Mouse (Mus musculus) right cerebral cortex, adult 18-20 months (tissue): Measurements from ENCODE around the gene Clec3a.

Experiments used
- DNase-seq: peaks from one replicate; pipeline ENCODE4 v3.0.0; 2022; ENCODE audit warnings: mixed read lengths

Clec3a gene

DNA sequence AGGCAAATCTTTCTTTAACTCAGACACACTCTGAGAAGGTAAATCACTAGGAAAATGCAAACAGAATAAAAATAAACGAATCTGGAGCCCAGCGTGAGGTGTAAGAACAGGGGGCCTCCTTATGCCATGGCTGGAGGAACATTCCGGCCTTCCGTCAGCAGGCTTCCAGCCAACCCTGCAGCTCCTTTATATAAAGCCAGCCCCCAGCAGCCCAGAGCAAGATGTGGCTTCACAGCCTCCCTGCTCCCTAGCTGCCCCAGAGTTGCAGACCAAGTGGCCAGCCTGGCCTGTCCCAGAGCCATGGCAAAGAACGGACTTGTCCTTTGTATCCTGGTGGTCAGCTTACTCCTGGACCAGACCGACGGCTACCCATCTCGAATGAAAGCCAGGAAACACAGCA, at the start of gene Clec3a:
Gene Clec3a (plus strand): TSS at position 301 of the 400 bp plus-strand sequence.
- no peak for DNase-seq

DNA sequence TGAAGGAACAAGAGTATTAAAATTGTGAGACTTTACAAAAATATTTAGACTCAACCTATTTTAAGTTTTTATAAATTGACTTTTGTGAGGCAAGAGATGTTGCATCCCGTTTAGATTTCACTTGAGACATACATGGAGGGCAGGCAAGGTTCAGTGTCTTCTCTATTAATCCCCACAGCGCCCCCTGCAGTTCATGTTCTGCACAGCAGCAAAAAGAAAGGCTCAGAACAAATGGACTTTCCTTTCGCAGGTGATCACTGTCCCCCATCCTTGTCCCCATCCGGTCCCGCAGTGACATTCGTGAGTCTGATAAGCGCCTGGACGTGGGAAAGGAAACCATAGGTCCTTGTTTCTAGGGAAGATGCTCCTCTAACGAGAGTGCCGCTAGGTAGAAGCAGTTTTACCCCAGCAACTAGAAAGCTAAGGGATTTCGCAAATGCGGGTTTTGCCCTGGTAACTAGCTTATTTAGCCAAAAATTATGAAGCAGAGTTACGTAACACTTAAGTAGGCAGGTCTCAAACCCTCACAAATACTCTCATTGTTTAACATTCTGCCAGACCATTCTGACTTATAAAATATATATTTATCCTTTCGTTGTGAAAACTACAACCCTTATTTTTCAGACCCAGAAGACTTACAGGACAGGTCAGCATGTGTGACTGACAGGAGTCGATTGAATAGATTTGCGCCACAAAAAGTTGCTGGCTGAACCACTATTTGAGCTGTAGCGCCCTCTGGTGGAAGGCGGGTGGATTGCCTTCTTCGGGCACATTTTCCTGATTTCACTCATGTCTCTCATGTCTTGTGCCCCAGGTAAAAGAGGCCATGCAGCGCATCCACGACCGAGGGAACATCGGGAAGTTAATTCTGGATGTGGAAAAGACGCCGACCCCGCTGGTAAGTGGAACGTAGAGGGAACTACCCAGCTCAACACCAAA, 48.6 kb upstream of the Clec3a start:
- DNase-seq = peak; percentile 71

DNA sequence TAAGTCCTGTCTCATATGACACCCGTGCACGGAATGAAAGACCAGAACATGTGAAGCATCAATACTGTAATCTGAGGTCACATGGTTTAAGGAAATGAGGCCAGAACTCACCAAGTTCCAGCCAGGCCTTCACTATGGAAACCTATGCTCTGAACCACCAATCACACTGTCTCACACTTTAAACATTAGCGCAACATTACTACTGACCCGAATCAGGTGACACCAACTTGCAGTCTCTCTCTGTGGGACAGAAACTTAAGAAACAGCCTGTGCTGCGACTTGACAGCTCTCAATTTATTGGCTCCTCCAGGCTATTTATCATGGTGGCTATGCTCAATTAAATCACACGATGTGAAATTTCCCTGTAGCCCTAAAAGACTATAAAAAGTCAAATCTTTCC, 43.5 kb upstream of the Clec3a start:
- no peak for DNase-seq

DNA sequence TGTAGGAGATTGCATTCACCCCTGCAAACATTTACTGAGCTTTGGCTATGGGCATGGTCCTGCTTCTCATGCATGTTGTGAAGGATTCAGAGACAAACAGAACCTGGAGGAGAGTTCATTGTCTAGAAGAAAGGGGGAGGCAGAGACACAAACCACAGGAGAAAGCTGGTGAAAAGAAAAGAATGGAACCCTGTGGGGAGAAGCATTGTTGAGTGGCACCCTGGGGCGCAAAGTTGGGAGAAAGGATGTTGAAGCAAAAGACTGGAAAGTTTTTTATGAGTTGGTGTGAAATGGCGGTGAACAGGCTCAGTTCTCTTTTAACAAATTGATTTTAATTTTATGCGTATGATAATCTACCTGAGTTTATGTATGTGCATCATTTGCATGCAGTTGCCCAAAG, 33.7 kb upstream of the Clec3a start:
- DNase-seq = no peak

DNA sequence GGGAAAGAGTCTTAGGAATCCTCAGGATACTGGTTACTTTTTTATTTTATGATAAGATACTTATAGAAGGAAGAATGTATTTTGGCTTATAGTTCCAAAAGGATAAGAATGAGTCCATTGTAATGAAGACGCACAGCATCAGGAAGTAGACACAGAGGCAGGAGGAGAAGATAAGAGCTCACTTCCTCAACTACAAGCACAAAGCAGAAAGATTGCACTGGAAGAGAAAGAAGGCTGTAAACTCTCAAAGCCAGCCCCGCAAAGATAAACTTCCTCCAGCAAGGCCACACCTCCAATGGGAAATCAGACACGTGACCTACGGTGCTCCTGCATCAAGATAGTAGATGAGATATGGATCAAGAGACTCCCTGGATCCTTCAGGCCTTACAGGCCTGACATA, 30.4 kb upstream of the Clec3a start:
- no peak for DNase-seq

DNA sequence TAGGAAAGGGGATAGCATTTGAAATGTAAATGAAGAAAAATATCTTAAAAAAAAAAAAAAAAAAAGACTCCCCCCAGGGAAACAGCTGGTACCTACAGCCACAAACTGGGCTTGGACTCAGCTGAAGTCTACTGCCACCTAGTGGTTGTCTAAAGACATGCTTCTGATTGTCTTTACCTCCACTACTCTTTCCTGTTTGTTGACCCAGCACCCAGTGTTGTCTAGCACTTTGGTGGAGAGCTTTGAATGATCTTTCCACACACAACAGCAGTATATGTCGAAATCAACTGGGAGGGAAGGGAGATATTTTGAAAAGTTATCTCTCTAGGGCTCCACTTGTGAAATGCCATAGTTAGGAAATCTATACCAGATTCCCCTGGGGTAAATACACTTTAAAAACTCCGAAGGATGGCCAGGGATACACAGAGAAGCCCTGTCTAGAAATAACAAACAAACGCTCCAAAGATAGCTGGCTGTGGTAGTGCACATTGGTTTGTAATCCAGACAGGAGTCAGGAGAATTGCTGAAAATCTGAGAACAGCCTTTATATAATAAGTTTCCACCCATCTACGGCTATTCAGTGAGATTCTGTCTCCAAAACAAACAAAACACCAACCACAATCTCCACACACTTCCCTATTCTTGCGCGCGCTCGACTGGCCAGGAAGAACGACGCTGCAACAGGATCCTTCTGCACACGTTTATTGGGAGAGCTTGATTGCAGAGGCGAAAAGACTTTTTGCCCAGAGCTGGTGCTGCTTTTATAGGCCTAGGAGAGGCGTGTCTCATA, 27.2 kb upstream of the Clec3a start:
- no peak for DNase-seq

DNA sequence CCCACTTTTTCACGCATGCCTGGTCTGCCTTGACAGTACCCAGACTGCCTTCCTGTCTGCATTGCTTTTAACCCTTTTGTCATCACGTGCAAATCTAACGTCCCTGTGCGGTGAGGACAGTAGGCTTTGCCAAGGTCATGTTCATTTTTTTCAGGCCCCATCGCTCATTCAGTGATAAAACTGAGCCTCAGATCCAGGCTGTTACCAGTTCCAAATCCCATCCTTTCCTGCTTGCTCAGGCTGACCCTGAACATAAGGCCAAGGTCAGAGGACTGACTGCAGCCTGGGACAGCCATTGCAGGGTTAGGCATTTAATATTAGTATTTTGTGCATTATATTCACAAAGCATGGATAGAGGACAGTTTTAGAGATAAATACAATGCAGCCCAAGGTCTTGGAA, 19.6 kb upstream of the Clec3a start:
- no peak for DNase-seq

DNA sequence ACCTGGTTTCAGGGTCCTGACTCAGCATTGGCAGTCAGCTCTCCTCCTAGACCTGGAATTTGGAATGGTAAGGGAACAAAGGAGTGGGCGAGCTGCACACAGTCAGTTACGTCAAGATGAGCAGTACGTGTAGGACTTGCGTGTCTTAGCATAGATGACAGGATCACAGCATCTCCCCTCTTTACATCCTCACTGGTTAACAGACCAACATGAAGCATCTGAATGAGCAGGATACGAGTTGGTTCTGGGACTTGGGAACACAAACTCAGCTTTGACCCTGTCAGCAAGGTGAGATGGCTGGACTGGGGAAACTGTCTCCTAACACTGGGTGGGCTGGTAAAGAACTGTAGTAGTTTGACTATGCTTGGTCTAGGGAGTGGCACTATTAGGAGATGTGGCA, 18.6 kb upstream of the Clec3a start:
- no peak for DNase-seq

DNA sequence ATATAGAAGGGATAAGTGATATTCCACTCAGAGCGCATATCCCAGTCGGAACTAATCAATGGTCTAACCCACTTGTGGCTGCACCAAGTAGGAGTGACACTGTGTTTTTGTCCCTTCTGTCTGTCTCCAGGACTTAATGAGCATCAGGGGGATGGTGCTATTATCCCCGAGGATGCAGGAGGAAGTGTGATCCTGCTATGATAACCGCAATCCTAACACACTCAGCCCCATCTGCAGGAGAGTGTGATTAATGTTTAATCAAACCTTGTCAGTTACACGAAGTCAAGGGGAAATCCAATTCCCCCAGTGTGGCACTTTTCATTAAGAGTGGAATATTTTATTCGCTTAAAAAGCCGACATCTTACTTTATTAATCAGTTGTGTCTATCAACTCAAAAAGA, 16.2 kb upstream of the Clec3a start:
- no peak for DNase-seq

DNA sequence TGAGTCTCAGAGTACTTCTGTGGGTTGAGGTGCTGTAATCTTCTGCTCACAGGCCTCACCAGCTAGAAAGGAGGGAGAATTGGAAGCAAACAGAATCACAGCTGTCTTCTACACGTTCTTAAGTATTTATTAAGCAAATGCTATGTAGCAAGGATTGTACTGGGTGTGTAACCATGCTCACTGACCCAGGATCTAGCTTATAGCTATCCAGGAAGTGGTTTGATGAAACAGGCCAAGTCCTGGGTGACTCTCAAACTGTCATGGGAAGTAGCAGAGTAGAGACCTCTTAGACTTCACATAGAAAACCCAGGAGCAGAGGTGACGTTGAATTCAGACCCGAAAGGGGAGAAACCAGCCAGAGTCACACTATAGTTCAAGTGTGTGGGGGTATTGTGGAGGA, 6.5 kb upstream of the Clec3a start:
- DNase-seq = no peak

DNA sequence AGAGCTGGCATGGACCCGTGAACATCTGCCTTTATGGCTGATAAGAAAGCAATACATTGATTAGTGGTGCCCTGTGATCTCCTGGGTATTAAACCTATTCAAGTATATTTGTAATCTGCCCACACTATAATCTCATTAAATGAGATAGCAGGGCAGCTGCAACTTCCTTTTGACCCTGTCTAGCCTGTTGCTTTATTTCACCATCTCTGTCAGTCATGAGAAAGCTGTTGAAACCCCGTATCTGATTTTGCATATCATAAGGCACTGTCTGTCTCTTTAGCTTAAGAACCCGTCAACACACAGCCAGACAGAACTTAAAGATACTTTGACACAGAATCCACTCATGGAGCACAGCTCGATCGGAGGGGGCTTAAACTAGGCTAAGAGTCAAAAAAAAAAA, 600 bp downstream of the Clec3a start:
- DNase-seq = no peak

DNA sequence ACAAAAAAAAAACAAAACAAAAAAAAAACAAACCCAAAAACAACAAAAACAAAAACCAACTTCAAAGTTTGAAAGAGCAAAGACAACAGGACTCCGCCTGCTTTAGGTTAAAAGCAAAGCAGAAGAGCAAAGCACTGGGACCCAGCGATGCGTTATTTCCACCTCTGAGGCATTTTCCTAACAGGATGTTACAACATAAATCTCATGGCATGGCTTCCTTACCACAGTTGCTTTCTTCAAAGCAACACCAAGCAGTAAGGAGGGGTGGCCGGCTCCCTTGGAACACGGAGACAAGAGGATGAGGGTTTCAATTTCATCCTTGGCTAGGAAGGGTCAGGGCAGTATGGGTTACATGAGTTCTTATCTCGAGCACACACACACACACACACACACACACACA, 1.0 kb downstream of the Clec3a start:
- DNase-seq = no peak

DNA sequence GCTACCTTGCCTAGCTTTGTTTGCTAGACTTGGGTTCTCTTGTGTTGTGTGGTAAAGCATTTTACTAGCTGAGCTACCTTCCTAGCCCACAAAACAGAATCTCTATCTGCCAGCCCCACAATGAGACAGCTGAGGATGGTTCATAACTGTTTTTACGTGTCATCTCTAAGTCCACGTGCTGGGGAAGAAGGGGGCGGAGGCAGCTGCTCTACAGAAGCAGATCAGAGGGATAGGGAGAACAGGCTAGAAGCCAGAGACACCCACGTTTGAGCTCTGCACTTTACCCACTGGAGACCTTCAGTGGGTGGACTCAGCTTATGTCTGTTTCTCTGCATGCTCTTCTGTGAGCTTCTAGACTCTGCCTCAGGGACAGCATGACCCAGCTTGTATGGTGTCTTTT, 3.7 kb downstream of the Clec3a start:
- DNase-seq = peak; percentile 52

DNA sequence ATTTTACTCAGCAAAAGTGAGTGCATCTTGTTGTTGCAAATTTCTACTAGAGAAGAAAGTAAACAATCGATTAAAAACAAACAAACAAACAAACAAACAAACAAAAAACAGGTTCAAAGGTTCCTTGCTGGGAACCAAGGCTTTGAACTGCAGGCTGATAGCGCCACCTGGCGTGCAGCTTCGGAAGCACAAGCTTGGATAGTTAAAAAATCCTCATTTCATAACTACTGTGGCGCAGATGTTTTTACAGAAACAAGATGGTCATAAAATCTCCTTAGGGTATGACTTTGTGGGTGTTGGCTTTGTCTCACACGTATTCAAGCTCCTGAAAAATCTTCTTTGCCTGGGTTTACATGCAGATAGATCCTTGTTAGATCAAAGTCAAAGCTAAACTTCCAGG, 20.4 kb downstream of the Clec3a start:
- no peak for DNase-seq

DNA sequence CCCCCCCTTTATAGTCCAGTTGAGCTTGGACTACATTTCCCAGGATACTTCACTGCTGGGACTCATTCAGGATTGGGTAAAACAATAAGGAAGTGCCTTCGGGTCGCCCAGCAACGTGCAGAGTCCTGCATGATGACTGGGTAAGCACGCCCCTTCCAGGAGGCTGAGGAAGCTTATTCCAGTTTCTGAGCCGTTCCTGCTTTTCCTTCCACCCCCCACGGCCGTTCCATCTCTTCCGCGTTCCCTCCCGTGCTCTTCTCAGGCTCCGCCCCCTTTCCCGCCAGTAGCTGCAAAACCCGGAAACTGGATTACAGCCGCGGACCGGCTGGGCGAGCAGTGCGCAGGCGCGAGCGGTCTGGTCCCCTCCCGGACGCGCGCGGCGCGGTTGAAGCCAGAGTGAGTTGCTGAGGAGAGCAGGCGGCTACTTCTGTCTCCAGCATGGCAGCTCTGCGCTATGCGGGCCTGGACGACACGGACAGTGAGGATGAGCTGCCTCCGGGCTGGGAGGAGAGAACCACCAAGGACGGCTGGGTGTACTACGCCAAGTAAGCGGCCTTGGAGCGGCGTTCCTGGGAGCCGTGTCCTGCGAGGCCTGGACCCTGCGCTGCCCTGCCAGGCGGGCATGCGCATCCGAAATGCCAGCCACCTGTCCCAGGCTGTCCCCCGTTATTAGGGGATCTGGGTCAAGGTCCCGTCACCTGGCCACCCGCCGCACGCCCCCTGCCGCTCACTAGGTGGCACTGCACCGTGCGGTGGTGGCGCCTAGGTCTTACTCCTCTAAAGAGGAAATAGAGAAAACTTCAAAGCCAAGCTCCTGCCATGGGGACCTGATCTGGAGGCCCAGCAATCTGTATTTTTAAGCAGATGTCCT, 21.7 kb downstream of the Clec3a start, which contains the start of gene Wwox:
Gene Wwox (plus strand): TSS at position 322 of the 871 bp plus-strand sequence.
- peak; percentile 99 for DNase-seq

DNA sequence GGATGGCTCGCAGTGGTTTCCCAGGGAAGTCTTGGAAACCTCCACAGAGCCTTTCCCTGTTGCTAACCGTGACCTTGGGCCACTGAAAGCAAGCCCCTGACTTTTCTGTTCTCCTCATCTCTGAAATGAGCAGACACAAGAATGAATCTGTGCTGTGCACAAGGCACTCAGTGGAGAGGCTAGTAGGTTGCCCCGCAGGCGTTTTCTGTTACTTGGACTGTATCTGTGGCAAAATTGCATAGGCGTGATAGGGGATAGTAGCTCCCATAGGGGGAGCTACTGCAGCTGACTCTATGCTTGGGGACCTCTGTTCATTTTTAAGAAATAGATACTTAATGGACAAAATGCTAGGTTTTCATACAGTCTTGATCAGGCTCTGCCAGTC, 22.3 kb downstream of the Clec3a start:
- no peak for DNase-seq

DNA sequence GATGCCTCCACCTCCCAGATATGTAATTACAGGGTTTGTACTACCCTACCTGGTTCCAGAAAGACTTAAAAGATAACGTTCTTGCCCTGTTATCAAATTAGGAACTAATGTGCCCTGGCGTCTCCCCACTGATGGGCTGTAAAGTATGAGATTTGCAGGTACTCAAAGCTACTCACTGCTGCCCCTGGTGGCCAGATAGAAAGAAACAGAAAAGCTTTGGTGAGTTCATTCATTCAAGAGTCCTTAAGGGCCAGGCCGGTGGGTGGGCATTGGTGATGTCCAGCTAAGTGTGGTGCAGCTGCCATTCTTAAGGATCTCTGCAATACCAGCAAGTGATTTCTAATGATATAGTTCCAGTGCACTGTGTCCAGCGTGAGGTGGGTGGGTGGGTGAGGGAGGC, 23.7 kb downstream of the Clec3a start:
- no peak for DNase-seq

DNA sequence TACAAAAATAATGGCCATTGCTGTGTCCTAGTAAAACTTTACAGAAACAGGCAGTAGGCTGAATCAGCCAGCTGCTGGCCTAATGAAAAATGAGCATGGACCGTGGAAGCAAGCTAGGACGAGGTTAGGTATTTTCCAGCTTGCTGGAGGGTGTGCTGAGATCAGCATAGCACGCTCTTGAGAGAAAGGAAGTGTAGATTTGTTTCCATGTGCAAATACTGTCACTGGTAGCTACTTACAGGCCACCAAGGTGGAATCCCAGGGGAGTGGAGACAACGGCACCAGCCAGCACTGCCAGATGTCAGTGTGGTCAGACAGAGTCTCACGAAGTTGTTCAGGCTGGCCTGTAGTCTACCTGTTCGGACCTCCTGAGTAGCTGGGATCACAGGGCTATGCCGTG, 29.0 kb downstream of the Clec3a start:
- DNase-seq = no peak

DNA sequence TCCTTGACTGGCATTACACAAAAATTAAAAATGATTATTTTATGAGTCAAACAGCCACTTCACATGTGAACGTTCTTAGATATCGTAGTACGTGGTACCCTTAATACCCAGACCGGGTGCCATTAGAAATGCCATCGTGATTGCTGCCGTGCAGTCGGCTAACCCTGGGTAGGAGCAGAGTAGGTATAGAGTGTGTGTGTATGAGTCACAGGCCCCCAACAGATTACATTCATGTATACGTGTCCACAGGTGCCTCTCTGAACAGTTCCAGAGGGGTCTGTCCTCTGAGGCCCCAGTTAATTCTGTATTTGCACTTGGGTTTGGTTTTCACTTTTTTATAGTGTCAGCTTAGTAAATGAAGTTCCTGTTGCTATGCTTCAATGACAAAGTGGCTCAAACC, 34.4 kb downstream of the Clec3a start:
- DNase-seq = no peak

DNA sequence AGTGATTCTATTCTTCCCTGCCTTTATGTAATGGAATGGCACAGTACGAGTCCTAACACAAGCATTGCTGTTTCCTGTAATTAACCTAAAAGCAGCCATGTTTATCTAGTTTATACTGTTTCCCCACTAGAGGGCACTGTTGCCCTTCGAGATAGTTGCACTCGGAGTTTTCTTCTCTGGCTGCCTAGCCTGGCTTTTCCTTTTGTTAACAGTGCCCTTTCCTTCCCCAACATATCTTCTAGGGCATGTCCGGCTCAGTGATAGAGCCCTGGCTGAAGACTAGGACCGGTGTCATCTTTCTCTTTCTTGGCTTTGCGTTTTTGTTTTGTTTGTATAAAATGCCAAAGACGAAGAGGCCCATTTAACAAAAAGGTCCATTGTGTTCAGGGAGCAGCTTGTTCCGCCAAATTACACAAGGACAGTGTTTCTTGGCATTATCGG, 34.9 kb downstream of the Clec3a start:
- peak; percentile 57 for DNase-seq

DNA sequence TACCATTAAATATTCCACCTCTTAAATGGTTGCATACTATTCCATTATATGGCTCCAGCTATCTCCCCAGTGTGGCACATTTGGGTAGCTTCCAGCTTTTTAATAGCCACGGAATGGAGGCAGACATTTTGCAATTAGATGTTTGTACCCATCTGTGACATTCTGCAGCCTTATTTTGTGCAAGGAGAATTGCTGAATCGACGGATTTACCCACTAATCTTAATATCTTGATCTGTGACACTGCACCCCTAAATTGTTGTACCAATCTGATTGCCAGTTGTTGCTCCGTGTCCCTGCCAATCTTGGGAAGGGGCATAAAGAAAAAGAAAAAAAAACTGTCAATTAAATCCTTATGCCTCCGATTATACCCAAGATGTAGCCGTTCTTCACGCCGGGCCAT, 37.4 kb downstream of the Clec3a start:
- DNase-seq = no peak

DNA sequence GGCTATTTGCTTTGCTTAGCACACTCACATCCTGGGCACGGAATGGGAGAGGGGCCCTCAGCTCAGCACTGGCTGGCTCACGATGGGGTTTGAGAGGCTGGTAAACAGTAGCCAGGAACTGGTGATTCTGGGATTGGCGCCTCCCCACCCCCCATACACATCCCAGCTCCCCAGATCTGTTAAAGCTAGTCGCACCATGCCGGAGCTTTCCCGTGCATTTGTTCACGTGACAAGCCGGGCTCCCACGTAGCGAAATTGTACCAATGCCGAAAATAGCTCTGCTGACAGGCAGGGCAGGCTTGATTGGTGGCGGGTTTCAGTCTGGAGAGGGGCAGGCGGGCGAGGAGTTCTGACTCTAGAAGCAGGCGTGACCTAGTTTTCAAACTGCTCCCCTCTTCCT, 38.1 kb downstream of the Clec3a start:
- DNase-seq = peak; percentile 44
